Mouse (Mus musculus) testis, adult 2 months (tissue): Measurements from ENCODE around the gene Insr. TPM values are rescaled to one million over a fixed set of nuclear protein-coding genes. Genes with fewer than 3 reads are reported as not detected.

Experiments used
- H3K27ac ChIP-seq: fragments of 200-500 bp; 2 replicates; pipeline ENCODE4 v1.5.1; 2012; ENCODE audit warnings: low read depth, low read length; ENCODE audit not compliant: control insufficient read depth, insufficient read depth
- H3K27me3 ChIP-seq: fragments of 200-500 bp; 2 replicates; pipeline ENCODE4 v1.6.1; 2012; ENCODE audit warnings: mild to moderate bottlenecking, low read length, moderate library complexity; ENCODE audit not compliant: control insufficient read depth, insufficient read depth
- H3K36me3 ChIP-seq: fragments of 200-500 bp; 2 replicates; pipeline ENCODE4 v1.6.1; 2012; ENCODE audit warnings: mild to moderate bottlenecking, low read length; ENCODE audit not compliant: control insufficient read depth, insufficient read depth
- H3K4me1 ChIP-seq: fragments of 200-500 bp; 2 replicates; pipeline ENCODE4 v1.6.1; 2012; ENCODE audit warnings: low read length; ENCODE audit not compliant: control insufficient read depth, insufficient read depth
- H3K4me3 ChIP-seq: fragments of 200-500 bp; 2 replicates; pipeline ENCODE4 v1.5.1; 2012; ENCODE audit warnings: low read depth, mild to moderate bottlenecking, low read length, moderate library complexity, mixed read lengths; ENCODE audit not compliant: control insufficient read depth
- CTCF ChIP-seq: fragments of 200-500 bp; IDR thresholded peaks from 2 replicates; pipeline ENCODE4 v1.5.1; 2012; ENCODE audit warnings: low read depth, mild to moderate bottlenecking, inconsistent platforms, low read length, moderate library complexity; ENCODE audit not compliant: control insufficient read depth, insufficient read depth, insufficient replicate concordance
- POLR2A ChIP-seq: fragments of 200-500 bp; IDR thresholded peaks from 2 replicates; pipeline ENCODE4 v1.6.1; 2012; ENCODE audit warnings: low read depth, mild to moderate bottlenecking, inconsistent platforms, low read length, moderate library complexity; ENCODE audit not compliant: control insufficient read depth
- polyA plus RNA-seq: library from polyadenylated mRNA; depleted of rRNA; stranded (reverse); fragments of >200 nt; gene quantifications from 2 replicates; pipeline ENCODE4 v1.2.3, GENCODE M21; 2012

The Insr gene
- polyA plus RNA-seq, 1 experiment, result 5.8 TPM

- no peak for TF ChIP-seq POLR2A
- TF ChIP-seq CTCF, result no peak
- H3K4me1 ChIP-seq, result no peaks in the 10 kb centered on the region
- H3K4me3 ChIP-seq, result no peak overlapping the region
- H3K27ac ChIP-seq, result no peak overlapping the region
- H3K27me3 ChIP-seq, result no peaks in the 10 kb centered on the region
- no peaks in the 10 kb centered on the region for H3K36me3 ChIP-seq
These were observed 46.8 kb downstream of the Insr start for GRCm38 (mm10) chr8:3232601-3233000.

DNA sequence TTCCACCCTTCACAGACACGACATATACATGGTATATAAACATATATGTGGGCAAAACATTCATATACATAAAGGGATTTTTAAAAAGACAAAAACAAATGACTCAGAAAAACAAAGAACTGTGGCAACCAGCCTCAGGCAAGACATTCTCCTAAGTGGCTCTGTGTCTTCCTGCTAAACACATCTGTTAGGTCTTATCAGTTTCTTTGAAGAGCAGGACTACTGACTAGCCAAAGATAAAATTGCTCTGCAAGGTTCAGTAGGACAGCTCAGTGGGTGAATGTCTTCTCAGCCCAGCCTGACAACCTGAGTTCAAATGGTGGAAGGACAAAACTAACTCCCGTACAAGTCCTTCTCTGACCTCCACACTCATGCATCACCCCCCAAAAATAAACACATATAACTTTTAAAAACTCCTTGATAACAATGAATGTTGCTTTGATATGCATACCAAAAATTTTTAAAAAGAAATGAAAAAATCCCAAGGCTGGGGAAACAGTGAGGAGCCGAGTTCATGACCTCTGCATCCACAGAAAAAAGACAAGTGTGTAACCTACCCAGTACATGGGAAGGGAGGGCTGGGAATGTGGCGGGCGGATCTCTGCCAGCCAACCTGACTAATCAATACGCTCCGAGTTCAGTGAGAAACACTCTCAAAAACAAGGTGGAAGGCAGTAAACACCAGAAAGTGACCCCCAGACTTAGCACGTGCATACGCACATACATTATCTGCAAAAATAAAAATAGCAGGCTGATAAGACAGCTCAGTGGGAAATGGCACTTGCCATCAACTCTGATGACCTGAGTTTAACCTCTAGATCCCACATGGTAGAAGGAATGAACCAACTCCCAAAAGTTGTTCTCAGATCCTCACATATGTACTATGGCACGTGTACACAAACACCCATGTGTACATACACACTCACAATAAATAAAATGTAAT is 49.0 kb downstream of the Insr start:
- H3K36me3 ChIP-seq, result no peaks in the 10 kb centered on the region
- no peaks in the 10 kb centered on the region for H3K4me1 ChIP-seq
- no peaks in the 10 kb centered on the region for H3K27me3 ChIP-seq
- no peak overlapping the region for H3K4me3 ChIP-seq
- H3K27ac ChIP-seq, result no peak overlapping the region
- TF ChIP-seq CTCF (no peak), POLR2A (no peak)

GRCm38 (mm10) chr8:3227423-3227822 is 52.0 kb downstream of the Insr start:
- no peak overlapping the region for H3K4me3 ChIP-seq
- TF ChIP-seq POLR2A (no peak), CTCF (no peak)
- H3K27me3 ChIP-seq, result no peaks in the 10 kb centered on the region
- H3K36me3 ChIP-seq, result no peaks in the 10 kb centered on the region
- H3K27ac ChIP-seq, result no peak overlapping the region
- no peaks in the 10 kb centered on the region for H3K4me1 ChIP-seq

DNA sequence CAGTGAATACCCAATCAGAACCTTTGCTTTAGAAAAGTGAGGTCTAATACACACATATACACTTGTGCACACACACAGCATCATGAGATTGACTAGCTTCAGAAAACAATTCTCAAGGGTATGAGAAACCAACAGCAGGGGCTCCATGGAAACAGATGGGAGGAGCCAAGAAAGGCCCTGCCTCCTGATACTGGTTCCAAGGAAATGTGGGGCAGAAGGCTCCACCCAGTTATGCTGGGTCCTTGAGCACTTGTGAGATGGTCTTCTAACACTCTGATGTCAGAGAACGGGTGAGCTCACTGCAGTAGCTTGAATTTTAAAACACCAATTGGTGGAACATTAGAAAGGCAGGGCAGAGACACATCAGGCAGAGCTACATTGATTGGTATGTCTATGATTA is 53.7 kb downstream of the Insr start:
- TF ChIP-seq POLR2A (no peak), CTCF (no peak)
- H3K4me3 ChIP-seq, result no peak overlapping the region

GRCm38 (mm10) chr8:3225184-3225583 is 54.2 kb downstream of the Insr start:
- TF ChIP-seq POLR2A, result no peak
- TF ChIP-seq CTCF, result no peak
- Histone ChIP-seq H3K4me3 (no peak overlapping the region), H3K36me3 (no peaks in the 10 kb centered on the region), H3K4me1 (peaks cover 13% of the 10 kb centered on the region), H3K27ac (no peak overlapping the region), H3K27me3 (no peaks in the 10 kb centered on the region)

More for the DNA sequence above, 53.7 kb downstream of the Insr start:
- H3K36me3 ChIP-seq, result no peaks in the 10 kb centered on the region
- peaks cover 11% of the 10 kb centered on the region for H3K4me1 ChIP-seq
- no peak overlapping the region for H3K27ac ChIP-seq
- no peaks in the 10 kb centered on the region for H3K27me3 ChIP-seq

- TF ChIP-seq CTCF, result no peak
- TF ChIP-seq POLR2A, result no peak
- Histone ChIP-seq H3K27me3 (no peaks in the 10 kb centered on the region), H3K4me1 (peaks cover 15% of the 10 kb centered on the region), H3K27ac (no peak overlapping the region), H3K4me3 (no peak overlapping the region), H3K36me3 (no peaks in the 10 kb centered on the region)
These were observed 56.8 kb downstream of the Insr start for GRCm38 (mm10) chr8:3222636-3222965.

GRCm38 (mm10) chr8:3221960-3222635 is 57.3 kb downstream of the Insr start:
- Histone ChIP-seq H3K27me3 (no peaks in the 10 kb centered on the region), H3K27ac (peak overlapping the region; percentile 28; the same call in 1 of the 2 replicates)

More at GRCm38 (mm10) chr8:3221960-3222635, 57.3 kb downstream of the Insr start:
- peaks cover 15% of the 10 kb centered on the region for H3K4me1 ChIP-seq
- H3K36me3 ChIP-seq, result no peaks in the 10 kb centered on the region
- no peak for TF ChIP-seq CTCF
- TF ChIP-seq POLR2A, result no peak
- H3K4me3 ChIP-seq, result no peak overlapping the region
